Mouse (Mus musculus) kidney, embryonic 14.5 days (tissue): Measurements from ENCODE around the gene Rrnad1. TPM values are rescaled to one million over a fixed set of nuclear protein-coding genes. Genes with fewer than 3 reads are reported as not detected.

Experiments used
- ATAC-seq: fragments of 200-750 bp; cut with Nextera tagmentation; 2 replicates; pipeline ENCODE4 v1.8.0; 2017; ENCODE audit warnings: moderate number of reproducible peaks, mild to moderate bottlenecking, moderate TSS enrichment, moderate library complexity; ENCODE audit not compliant: low FRiP score, low TSS enrichment
- H3K27ac ChIP-seq: fragments of 300-500 bp; sonication (generic); 2 replicates; pipeline ENCODE4 v1.5.1; 2014; ENCODE audit warnings: low read depth, mild to moderate bottlenecking, low read length, moderate library complexity, mixed read lengths
- H3K27me3 ChIP-seq: fragments of 300-500 bp; sonication (generic); 2 replicates; pipeline ENCODE4 v1.6.1; 2014; ENCODE audit warnings: mild to moderate bottlenecking, low read length; ENCODE audit not compliant: control insufficient read depth, insufficient read depth
- H3K36me3 ChIP-seq: fragments of 300-500 bp; sonication (generic); 2 replicates; pipeline ENCODE4 v1.6.1; 2014; ENCODE audit warnings: low read length, mixed read lengths; ENCODE audit not compliant: control insufficient read depth, insufficient read depth
- H3K4me1 ChIP-seq: fragments of 300-500 bp; sonication (generic); 2 replicates; pipeline ENCODE4 v1.6.1; 2014; ENCODE audit warnings: low read length, mixed read lengths; ENCODE audit not compliant: control insufficient read depth, insufficient read depth
- H3K4me2 ChIP-seq: fragments of 300-500 bp; sonication (generic); replicated peaks from 2 replicates; pipeline ENCODE4 v1.6.1; 2014; ENCODE audit warnings: low read depth, mild to moderate bottlenecking, low read length
- H3K4me3 ChIP-seq: fragments of 300-500 bp; sonication (generic); 2 replicates; pipeline ENCODE4 v1.5.1; 2014; ENCODE audit warnings: mild to moderate bottlenecking, low read length
- H3K9ac ChIP-seq: fragments of 300-500 bp; sonication (generic); 2 replicates; pipeline ENCODE4 v1.6.1; 2014; ENCODE audit warnings: low read depth, mild to moderate bottlenecking, low read length, moderate library complexity
- H3K9me3 ChIP-seq: fragments of 300-500 bp; sonication (generic); 2 replicates; pipeline ENCODE4 v1.6.1; 2016; ENCODE audit warnings: low read length; ENCODE audit not compliant: control insufficient read depth
- WGBS: fragments of 180-500 bp; shearing (Covaris S2); extraction: QIAGEN DNeasy Blood & Tissue Kit; methylation state at CpG from one replicate; pipeline ENCODE4 v1.1.7; 2014; 5-methylcytosine and 5-hydroxymethylcytosine counted together
- polyA plus RNA-seq: library from polyadenylated mRNA; unstranded; fragments of >200 nt; fragmentation: Nextera tagmentation; extraction: Ambion mirVana; gene quantifications from 2 replicates; pipeline ENCODE4 v1.2.1, GENCODE M21; 2014

The Rrnad1 gene
- polyA plus RNA-seq, 1 experiment from 2014 or later: 21.6 TPM

DNA sequence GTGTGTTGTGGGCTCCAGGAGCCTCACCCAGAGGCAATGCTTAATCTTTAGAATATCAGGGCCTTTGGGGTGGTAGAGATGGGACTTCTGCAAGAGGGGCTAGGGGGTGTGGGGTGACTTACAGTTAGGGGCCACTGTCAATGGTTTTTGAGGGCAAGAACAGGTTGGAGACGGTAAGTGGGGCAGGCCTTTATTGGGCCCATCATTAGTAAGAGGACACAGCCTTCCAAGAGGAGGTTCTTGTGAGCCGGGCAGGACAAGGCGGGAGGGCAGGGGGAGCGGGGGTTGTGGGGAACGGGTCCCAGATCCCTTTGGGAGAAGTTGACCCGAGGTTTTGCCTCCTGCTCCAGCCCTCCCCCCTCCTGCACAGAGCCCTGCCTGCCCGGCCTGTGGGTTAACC is 17.0 kb downstream of the Rrnad1 start:
- peaks cover 45% of the 10 kb centered on the region for H3K36me3 ChIP-seq
- WGBS: 81% methylated on average over 7 of the region's 7 CpGs
- H3K9ac ChIP-seq: no peak overlapping the region
- no peaks in the 10 kb centered on the region for H3K27me3 ChIP-seq
- no peak overlapping the region for H3K4me3 ChIP-seq
- H3K9me3 ChIP-seq: no peaks in the 10 kb centered on the region
- peaks cover 21% of the 10 kb centered on the region for H3K4me1 ChIP-seq
- ATAC-seq: no peak
- H3K4me2 ChIP-seq: no peak overlapping the region
- H3K27ac ChIP-seq: no peak overlapping the region

- peak overlapping the region; percentile 36 for H3K4me3 ChIP-seq
- H3K9me3 ChIP-seq: no peaks in the 10 kb centered on the region
- H3K9ac ChIP-seq: peak overlapping the region; percentile 53; the same call in 1 of the 2 replicates
- peak overlapping the region; percentile 83 for H3K27ac ChIP-seq
- peaks cover 27% of the 10 kb centered on the region for H3K36me3 ChIP-seq
- H3K4me2 ChIP-seq: peak overlapping the region; percentile 69
- WGBS: 12% methylated on average over 12 of the region's 12 CpGs
- no peaks in the 10 kb centered on the region for H3K27me3 ChIP-seq
- H3K4me1 ChIP-seq: peaks cover 31% of the 10 kb centered on the region
- peak; percentile 50 for ATAC-seq
These were observed 19.9 kb downstream of the Rrnad1 start for GRCm38 (mm10) chr3:87910573-87911141.

DNA sequence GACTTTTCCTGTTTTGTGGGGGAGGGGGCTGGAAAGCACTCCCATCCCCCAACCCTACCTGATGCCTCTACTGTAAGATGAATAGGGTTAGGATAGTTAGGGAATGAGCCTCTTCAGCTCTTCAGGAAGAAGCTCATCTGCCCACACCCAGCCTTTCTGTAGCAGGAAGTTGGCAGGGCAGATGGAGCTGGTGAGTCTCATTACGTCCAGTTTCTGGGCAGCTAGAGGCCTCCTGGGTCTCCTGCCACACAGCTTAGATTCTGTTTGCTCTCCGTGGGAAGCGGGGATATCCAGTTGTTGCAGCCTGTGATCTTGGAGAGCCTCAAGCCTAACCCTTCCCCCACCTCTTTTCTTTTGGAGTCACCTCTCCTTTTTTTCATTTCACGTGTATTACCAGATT is 20.6 kb downstream of the Rrnad1 start:
- WGBS: 9% methylated on average over 4 of the region's 4 CpGs
- no peak for ATAC-seq

DNA sequence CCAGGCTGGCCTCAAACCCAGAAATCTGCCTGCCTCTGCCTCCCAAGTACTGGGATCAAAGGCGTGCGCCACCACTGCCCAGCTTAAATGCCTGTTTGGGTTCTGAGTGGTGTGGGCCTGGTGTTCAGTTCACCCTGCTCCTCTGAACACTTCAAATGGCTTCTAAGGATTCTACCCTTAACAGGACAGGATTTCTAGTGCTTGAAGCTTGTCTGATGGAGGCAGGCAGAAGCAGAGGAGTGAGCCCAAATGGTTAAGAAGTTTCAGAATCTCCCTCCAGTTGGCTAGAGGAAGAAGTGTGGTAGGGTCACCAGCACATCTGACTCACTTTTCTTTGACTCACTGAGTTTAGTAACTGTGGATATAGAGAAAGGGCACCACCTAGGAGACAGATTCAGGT is 21.1 kb downstream of the Rrnad1 start:
- Histone ChIP-seq H3K9ac (peak overlapping the region; percentile 53; the same call in 1 of the 2 replicates), H3K4me3 (no peak overlapping the region), H3K27me3 (no peaks in the 10 kb centered on the region), H3K4me2 (peak overlapping the region; percentile 69), H3K36me3 (peaks cover 15% of the 10 kb centered on the region), H3K4me1 (peaks cover 31% of the 10 kb centered on the region), H3K9me3 (no peaks in the 10 kb centered on the region), H3K27ac (peak overlapping the region; percentile 62)
- no peak for ATAC-seq
- WGBS: 95% methylated on average over 2 of the region's 2 CpGs

More for the DNA sequence above, 20.6 kb downstream of the Rrnad1 start:
- peak overlapping the region; percentile 36 for H3K4me3 ChIP-seq
- no peaks in the 10 kb centered on the region for H3K9me3 ChIP-seq
- no peaks in the 10 kb centered on the region for H3K27me3 ChIP-seq
- peak overlapping the region; percentile 69 for H3K4me2 ChIP-seq
- H3K9ac ChIP-seq: peak overlapping the region; percentile 53; the same call in 1 of the 2 replicates
- H3K36me3 ChIP-seq: peaks cover 20% of the 10 kb centered on the region
- peak overlapping the region; percentile 83 for H3K27ac ChIP-seq
- H3K4me1 ChIP-seq: peaks cover 31% of the 10 kb centered on the region

- H3K4me1 ChIP-seq: peaks cover 31% of the 10 kb centered on the region
- peaks cover under 1% of the 10 kb centered on the region; the same call in 1 of the 2 replicates for H3K36me3 ChIP-seq
- peak overlapping the region; percentile 99 for H3K9ac ChIP-seq
- H3K27ac ChIP-seq: peak overlapping the region; percentile 94; the same call in 1 of the 2 replicates
- 0% methylated on average over 1 of the region's 1 CpGs for WGBS
- no peak for ATAC-seq
- peak overlapping the region; percentile 69 for H3K4me2 ChIP-seq
- H3K4me3 ChIP-seq: peak overlapping the region; percentile 99
- no peaks in the 10 kb centered on the region for H3K27me3 ChIP-seq
- H3K9me3 ChIP-seq: no peaks in the 10 kb centered on the region
These were observed 22.6 kb downstream of the Rrnad1 start for GRCm38 (mm10) chr3:87907906-87908305.

DNA sequence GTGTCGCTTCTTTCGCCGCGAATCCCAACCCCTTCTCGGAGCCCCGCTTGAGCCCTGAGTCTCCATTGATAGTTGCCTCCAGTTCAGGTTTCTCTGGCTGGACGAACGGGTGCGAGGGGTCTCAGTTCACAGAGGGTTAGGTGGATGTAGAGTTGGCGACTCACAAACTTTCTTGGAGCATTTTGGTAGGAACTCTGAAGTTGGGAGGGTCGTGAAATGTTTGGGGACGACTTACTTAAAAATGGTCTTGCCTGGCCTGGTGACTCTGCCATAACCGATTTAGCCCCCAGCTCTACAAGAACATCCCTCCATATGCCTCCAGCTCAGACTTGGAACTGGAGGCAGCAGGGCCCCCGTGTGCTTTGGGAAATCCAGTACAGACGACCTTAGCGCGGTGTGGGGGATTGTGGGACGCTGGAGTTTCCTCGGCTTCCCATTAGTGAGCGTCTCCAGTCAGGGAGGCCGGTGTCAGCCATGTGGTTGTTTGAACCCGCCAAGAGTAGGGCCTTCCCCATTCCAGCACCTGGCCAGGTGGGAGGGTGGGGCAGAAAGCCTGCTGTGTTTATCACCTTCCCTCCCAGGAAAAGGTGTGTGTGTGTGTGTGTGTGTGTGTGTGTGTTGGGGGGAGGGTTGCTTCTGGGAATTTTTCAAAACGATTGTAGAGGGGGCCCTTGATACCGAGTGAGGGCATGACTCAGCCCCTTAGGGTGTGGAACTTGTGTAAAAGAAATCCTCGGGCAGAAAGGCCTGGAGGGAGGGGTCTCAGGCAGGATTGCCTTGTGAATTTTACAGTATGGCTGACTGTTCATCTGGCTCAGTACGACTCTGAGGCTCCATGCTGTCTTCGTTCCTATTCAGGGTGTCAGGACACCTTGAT is 23.3 kb downstream of the Rrnad1 start:
- Histone ChIP-seq H3K4me3 (peak overlapping the region; percentile 99), H3K27me3 (no peaks in the 10 kb centered on the region), H3K27ac (peak overlapping the region; percentile 94), H3K4me2 (peak overlapping the region; percentile 69), H3K9me3 (no peaks in the 10 kb centered on the region), H3K9ac (peak overlapping the region; percentile 99), H3K36me3 (no peaks in the 10 kb centered on the region), H3K4me1 (peaks cover 31% of the 10 kb centered on the region)
- ATAC-seq: no peak
- WGBS: under 1% methylated on average over 27 of the region's 27 CpGs

DNA sequence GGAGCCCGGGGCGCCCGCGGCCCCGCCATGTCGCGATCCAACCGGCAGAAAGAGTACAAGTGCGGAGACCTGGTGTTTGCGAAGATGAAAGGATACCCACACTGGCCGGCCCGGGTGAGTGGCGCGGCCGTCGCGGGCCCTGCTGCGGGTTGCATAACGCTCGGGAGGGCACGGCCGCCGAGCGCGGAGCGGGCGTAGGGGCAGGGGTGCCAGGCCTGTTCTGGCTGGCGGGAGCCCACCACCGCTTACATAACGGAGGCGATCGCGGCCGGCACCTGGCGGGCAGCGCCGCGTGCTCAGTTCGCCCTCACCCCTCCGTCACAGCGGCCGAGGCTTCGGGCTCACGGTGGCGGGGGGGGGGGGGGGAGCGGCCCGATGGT is 23.9 kb downstream of the Rrnad1 start:
- Histone ChIP-seq H3K27ac (peak overlapping the region; percentile 94), H3K4me3 (peak overlapping the region; percentile 99), H3K27me3 (no peaks in the 10 kb centered on the region), H3K4me1 (peaks cover 31% of the 10 kb centered on the region), H3K36me3 (no peaks in the 10 kb centered on the region), H3K4me2 (peak overlapping the region; percentile 69), H3K9ac (peak overlapping the region; percentile 99), H3K9me3 (no peaks in the 10 kb centered on the region)
- ATAC-seq: peak; percentile 21
- 0% methylated on average over 38 of the region's 47 CpGs for WGBS

- H3K9me3 ChIP-seq: no peaks in the 10 kb centered on the region
- H3K36me3 ChIP-seq: no peaks in the 10 kb centered on the region
- peak within 1 kb of the TSS; percentile 94 for H3K27ac ChIP-seq
- H3K4me1 ChIP-seq: peaks cover 31% of the 10 kb centered on the region
- H3K27me3 ChIP-seq: no peaks in the 10 kb centered on the region
- H3K4me3 ChIP-seq: peak within 1 kb of the TSS; percentile 99
- ATAC-seq: peak; percentile 94
- H3K4me2 ChIP-seq: peak within 1 kb of the TSS; percentile 69
- WGBS: under 1% methylated on average over 52 of the region's 57 CpGs
- H3K9ac ChIP-seq: peak within 1 kb of the TSS; percentile 99
These were observed 24.5 kb downstream of the Rrnad1 start, which contains the start of gene Hdgf for GRCm38 (mm10) chr3:87905880-87906485. Gene Hdgf (plus strand): TSS chr3:87906321.
